Mouse (Mus musculus) erythroblast, embryonic 14.5 days (primary cell): ENCODE results near the gene Akap9.

Source experiments
- GATA1 ChIP-seq: IDR thresholded peaks from 2 replicates; pipeline ENCODE4 v1.6.1; 2012; ENCODE audit warnings: low read length, inconsistent platforms, mixed read lengths
- TAL1 ChIP-seq: IDR thresholded peaks from 3 replicates; pipeline ENCODE4 v1.6.1; 2012; ENCODE audit warnings: low read length, inconsistent platforms, mixed read lengths

- TF ChIP-seq TAL1 (no peak), GATA1 (no peak)
These were observed 5.7 kb downstream of the Akap9 start for GRCm38 (mm10) chr5:3933551-3933950.
